Mouse (Mus musculus) heart, adult 9 months (tissue): ENCODE measurements around the gene Telo2.
"Not testable (repeated sequence)": the region's sequence is repeated elsewhere in the genome, so short reads cannot be mapped to it uniquely, and the experiment has no call there.

Experiments used
- DNase-seq, 2 experiments: peaks; one replicate each; pipeline ENCODE4 v3.0.0; 2022; ENCODE audit warnings: low spot score in 2 of 2

Telo2 gene

GRCm38 (mm10) chr17:25115664-25116432, at the start of gene Telo2:
Gene Telo2 (minus strand): TSS chr17:25115967.
- peak; percentile 93 to 94 for DNase-seq

- DNase-seq: no peak
Measured at GRCm38 (mm10) chr17:25164770-25165169, 49.0 kb upstream of the Telo2 start.

GRCm38 (mm10) chr17:25163387-25163786, 47.6 kb upstream of the Telo2 start:
- DNase-seq: no peak

- DNase-seq: no peak
Measured at GRCm38 (mm10) chr17:25162161-25162560, 46.4 kb upstream of the Telo2 start, which contains the start of gene Ccdc154. Gene Ccdc154 (plus strand): TSS chr17:25162461.

GRCm38 (mm10) chr17:25139960-25140359, 24.2 kb upstream of the Telo2 start:
- DNase-seq: no peak

GRCm38 (mm10) chr17:25138803-25139202, 23.0 kb upstream of the Telo2 start:
- no peak for DNase-seq

- DNase-seq: no peak
Measured at GRCm38 (mm10) chr17:25135622-25136021, 19.9 kb upstream of the Telo2 start.

- peak; percentile 95 for DNase-seq
Measured at GRCm38 (mm10) chr17:25133275-25133698, 17.5 kb upstream of the Telo2 start, which contains the start of gene Clcn7. Gene Clcn7 (plus strand): TSS chr17:25133391.

GRCm38 (mm10) chr17:25130060-25130459, 14.3 kb upstream of the Telo2 start:
- DNase-seq: no peak

GRCm38 (mm10) chr17:25127681-25128080, 11.9 kb upstream of the Telo2 start:
- DNase-seq: no peak

GRCm38 (mm10) chr17:25127079-25127478, 11.3 kb upstream of the Telo2 start:
- DNase-seq: peak in 1 of 2 experiments; percentile 31

- not testable (repeated sequence) for DNase-seq
Measured at GRCm38 (mm10) chr17:25125442-25126060, 9.8 kb upstream of the Telo2 start.

GRCm38 (mm10) chr17:25123979-25124378, 8.2 kb upstream of the Telo2 start:
- no peak for DNase-seq

- DNase-seq: peak; percentile 28 to 35
Measured at GRCm38 (mm10) chr17:25120406-25120805, 4.6 kb upstream of the Telo2 start, which contains the start of gene Ptx4. Gene Ptx4 (plus strand): TSS chr17:25120760.

- DNase-seq: no peak
Measured at GRCm38 (mm10) chr17:25117263-25117662, 1.5 kb upstream of the Telo2 start.

GRCm38 (mm10) chr17:25114908-25115645, 690 bp downstream of the Telo2 start:
- peak in 1 of 2 experiments; percentile 18 for DNase-seq

GRCm38 (mm10) chr17:25112423-25112810, 3.4 kb downstream of the Telo2 start:
- DNase-seq: no peak

GRCm38 (mm10) chr17:25111739-25112422, 3.9 kb downstream of the Telo2 start:
- peak; percentile 57 to 61 for DNase-seq

GRCm38 (mm10) chr17:25111220-25111619, 4.5 kb downstream of the Telo2 start:
- DNase-seq: no peak

- no peak for DNase-seq
Measured at GRCm38 (mm10) chr17:25110590-25110989, 5.2 kb downstream of the Telo2 start.

GRCm38 (mm10) chr17:25109578-25109977, 6.2 kb downstream of the Telo2 start:
- peak in 1 of 2 experiments; percentile 29 for DNase-seq

- no peak for DNase-seq
Measured at GRCm38 (mm10) chr17:25107786-25108185, 8.0 kb downstream of the Telo2 start.
